In genomic region chr5:142394602-142395252, GRCm38 (mm10) we compare ENCODE assay signal across 12 mouse cellular contexts. TPM values are rescaled to one million over a fixed set of nuclear protein-coding genes. Genes with fewer than 3 reads are reported as not detected.
DNase-seq lines count a peak whose midpoint lies in the region; ATAC-seq and TF ChIP-seq lines count a peak whose summit lies in the region.
"Had no signal": no experiment of that assay in that cellular context is flagged by ENCODE, and none has a peak within 500 bp of the region (broad histone marks: within the 10 kb centered on the region; RNA-seq: fewer than 3 reads in every experiment).

No protein-coding gene starts in this region.

- TF ChIP-seq EP300 in liver, postnatal 0 days (IDR thresholded peaks at IDR 0.05; ENCODE audit: low read depth), result no peak

- 89% methylated on average over 6 of the region's 6 CpGs for WGBS in forebrain, embryonic 11.5 days
- 93% methylated on average over 6 of the region's 6 CpGs for WGBS in forebrain, embryonic 15.5 days
- 80% methylated on average over 6 of the region's 6 CpGs for WGBS in liver, postnatal 0 days (ENCODE audit: insufficient replicate concordance)
- WGBS in forebrain, postnatal 0 days, result 93% methylated on average over 6 of the region's 6 CpGs

- intact Hi-C loops in left cerebral cortex, postnatal 36 days (cut with DNase I), result no loop called here

- DNase-seq in forebrain, embryonic 11.5 days (ENCODE audit: low spot score), result no peak
- DNase-seq in liver, postnatal 0 days, result no peak
- DNase-seq in liver, result no peak
- no peak for DNase-seq in forebrain, postnatal 0 days
- DNase-seq in right cerebral cortex, postnatal 25 days, result no peak
- DNase-seq in left cerebral cortex, postnatal 36 days (ENCODE audit: low spot score in 2 of 2), result no peak
- DNase-seq: cerebellum, adult 11-12 months; right cerebral cortex, adult 18-20 months had no signal

- ATAC-seq in forebrain, embryonic 11.5 days (replicated peaks; ENCODE audit: low FRiP score), result no peak
- ATAC-seq in forebrain, embryonic 15.5 days (replicated peaks), result no peak
- no peak for ATAC-seq in liver, postnatal 0 days
- no peak for ATAC-seq in forebrain, postnatal 0 days

- H3K36me3 ChIP-seq in forebrain, embryonic 11.5 days (ENCODE audit: control insufficient read depth, insufficient read depth, low read length), result no peaks in the 10 kb centered on the region
- H3K36me3 ChIP-seq in forebrain, embryonic 15.5 days, result no peaks in the 10 kb centered on the region
- no peaks in the 10 kb centered on the region for H3K36me3 ChIP-seq in liver, postnatal 0 days (replicated peaks; ENCODE audit: insufficient read depth, low read length)
- H3K36me3 ChIP-seq in E14TG2a.4 (ENCODE audit: insufficient read depth, low read length), result no peaks in the 10 kb centered on the region
- no peaks in the 10 kb centered on the region for H3K36me3 ChIP-seq in forebrain, postnatal 0 days (ENCODE audit: insufficient read depth)
- H3K36me3 ChIP-seq: limb, embryonic 13.5 days had no signal

- peak overlapping the region; percentile 77; the same call in 1 of the 2 replicates for H3K27ac ChIP-seq in forebrain, embryonic 11.5 days (ENCODE audit: low read depth, low read length)
- H3K27ac ChIP-seq in forebrain, embryonic 15.5 days (replicated peaks), result no peak overlapping the region
- no peak overlapping the region for H3K27ac ChIP-seq in liver, postnatal 0 days (ENCODE audit: low read depth)
- H3K27ac ChIP-seq in forebrain, postnatal 0 days (ENCODE audit: low read depth, low read length), result no peak overlapping the region
- H3K27ac ChIP-seq: limb, embryonic 13.5 days had no signal

- no peak overlapping the region for H3K4me3 ChIP-seq in forebrain, embryonic 11.5 days (ENCODE audit: low read depth, low read length)
- no peak overlapping the region for H3K4me3 ChIP-seq in forebrain, embryonic 15.5 days
- no peak overlapping the region for H3K4me3 ChIP-seq in liver, postnatal 0 days (ENCODE audit: low read depth, low read length)
- no peak overlapping the region for H3K4me3 ChIP-seq in E14TG2a.4 (replicated peaks; ENCODE audit: low read length)
- no peak overlapping the region for H3K4me3 ChIP-seq in forebrain, postnatal 0 days (ENCODE audit: low read depth, low read length)
- H3K4me3 ChIP-seq: limb, embryonic 13.5 days; myocyte had no signal

- H3K27me3 ChIP-seq in forebrain, embryonic 11.5 days (ENCODE audit: control insufficient read depth, insufficient read depth, low read length), result no peaks in the 10 kb centered on the region
- H3K27me3 ChIP-seq in forebrain, embryonic 15.5 days, result no peaks in the 10 kb centered on the region
- no peaks in the 10 kb centered on the region for H3K27me3 ChIP-seq in liver, postnatal 0 days (ENCODE audit: insufficient read depth, low read length)
- peaks cover 19% of the 10 kb centered on the region; the same call in 1 of the 2 replicates for H3K27me3 ChIP-seq in E14TG2a.4 (ENCODE audit: insufficient read depth, low read length)
- no peaks in the 10 kb centered on the region for H3K27me3 ChIP-seq in forebrain, postnatal 0 days (ENCODE audit: insufficient read depth, low read length)
- H3K27me3 ChIP-seq: limb, embryonic 13.5 days had no signal

- peak; percentile 59 for TF ChIP-seq CTCF in liver, postnatal 0 days (IDR thresholded peaks at IDR 0.05; ENCODE audit: low read depth)
- TF ChIP-seq CTCF in E14TG2a.4 (conservative IDR thresholded peaks at IDR 0.05; ENCODE audit: low read length), result peak; percentile 89
- TF ChIP-seq CTCF in forebrain, postnatal 0 days (IDR thresholded peaks at IDR 0.05; ENCODE audit: low read depth), result peak; percentile 36

- no peak overlapping the region for H3K9ac ChIP-seq in forebrain, embryonic 11.5 days (ENCODE audit: low read length)
- H3K9ac ChIP-seq in forebrain, embryonic 15.5 days (replicated peaks), result no peak overlapping the region
- no peak overlapping the region for H3K9ac ChIP-seq in liver, postnatal 0 days (replicated peaks)
- H3K9ac ChIP-seq in forebrain, postnatal 0 days, result no peak overlapping the region
- H3K9ac ChIP-seq: limb, embryonic 13.5 days had no signal

- peaks cover 14% of the 10 kb centered on the region for H3K4me1 ChIP-seq in forebrain, embryonic 11.5 days (replicated peaks; ENCODE audit: control insufficient read depth, insufficient read depth, low read length)
- no peaks in the 10 kb centered on the region for H3K4me1 ChIP-seq in forebrain, embryonic 15.5 days
- H3K4me1 ChIP-seq in liver, postnatal 0 days (ENCODE audit: insufficient read depth), result no peaks in the 10 kb centered on the region; the same call in 1 of the 2 replicates
- H3K4me1 ChIP-seq in E14TG2a.4 (replicated peaks; ENCODE audit: low read depth, low read length), result peaks cover 34% of the 10 kb centered on the region
- H3K4me1 ChIP-seq in forebrain, postnatal 0 days (ENCODE audit: insufficient read depth), result no peaks in the 10 kb centered on the region

- H3K9me3 ChIP-seq in forebrain, embryonic 11.5 days (ENCODE audit: control insufficient read depth, low read length), result no peaks in the 10 kb centered on the region
- H3K9me3 ChIP-seq in forebrain, embryonic 15.5 days, result no peaks in the 10 kb centered on the region
- H3K9me3 ChIP-seq in liver, postnatal 0 days (ENCODE audit: low read length), result no peaks in the 10 kb centered on the region
- peaks cover 6% of the 10 kb centered on the region; the same call in 1 of the 2 replicates for H3K9me3 ChIP-seq in E14TG2a.4 (ENCODE audit: low read length)
- H3K9me3 ChIP-seq in forebrain, postnatal 0 days (ENCODE audit: low read length), result no peaks in the 10 kb centered on the region

- H3K4me2 ChIP-seq in forebrain, embryonic 11.5 days (ENCODE audit: low read depth, low read length, severe bottlenecking), result no peak overlapping the region
- H3K4me2 ChIP-seq in forebrain, embryonic 15.5 days (replicated peaks), result no peak overlapping the region
- H3K4me2 ChIP-seq in liver, postnatal 0 days (ENCODE audit: low read depth, low read length), result no peak overlapping the region
- no peak overlapping the region for H3K4me2 ChIP-seq in forebrain, postnatal 0 days (ENCODE audit: low read depth)
- H3K4me2 ChIP-seq: limb, embryonic 13.5 days had no signal

RNA-seq across cellular contexts. Expression of gene Foxk1, which starts 6.6 kb away (rescaled TPM):
- 5.0 and 6.1 TPM in 2 replicates for polyA plus RNA-seq in forebrain, embryonic 11.5 days (2014; fragmentation: Nextera tagmentation; extraction: Ambion mirVana)
- 3.9 TPM in 2 replicates for polyA plus RNA-seq in forebrain, embryonic 15.5 days (2015; fragmentation: Nextera tagmentation; extraction: Ambion mirVana)
- 1.7 TPM in 2 replicates for polyA plus RNA-seq in liver, postnatal 0 days (2015; fragmentation: Nextera tagmentation; extraction: Ambion mirVana)
- 13.8 and 19.0 TPM in 2 replicates for total RNA-seq in forebrain, postnatal 0 days (2014; rRNA removed)
- 3.2 and 5.0 TPM in 2 replicates for polyA plus RNA-seq in forebrain, postnatal 0 days (2015; fragmentation: Nextera tagmentation; extraction: Ambion mirVana)
- total RNA-seq in left cerebral cortex, postnatal 36 days (2021), result 10 to 100 TPM; 42.4 to 42.5 TPM

Comparison
In these comparisons a context has a peak if more than half of its experiments do, and no peak if none do; other contexts are left out.
1. CTCF ChIP-seq: peak in every context shown above with its lines; median percentile 89 in E14TG2a.4; 59 in liver, postnatal 0 days; 36 in forebrain, postnatal 0 days.